Mouse (Mus musculus) thymus, adult 2 months (tissue): ENCODE results near the gene Fam118a. TPM values are rescaled to one million over a fixed set of nuclear protein-coding genes. Genes with fewer than 3 reads are reported as not detected.
"Not testable (repeated sequence)": the region's sequence is repeated elsewhere in the genome, so short reads cannot be mapped to it uniquely, and the experiment has no call there.

ENCODE experiments used
- DNase-seq: peaks from one replicate; pipeline ENCODE4 v3.0.0; 2021
- H3K27ac ChIP-seq: fragments of 200-500 bp; 2 replicates; pipeline ENCODE4 v1.5.1; 2012; ENCODE audit warnings: low read length, control low read depth; ENCODE audit not compliant: control insufficient read depth, insufficient read depth
- H3K27me3 ChIP-seq: fragments of 200-500 bp; 2 replicates; pipeline ENCODE4 v1.6.1; 2012; ENCODE audit warnings: mild to moderate bottlenecking, low read length, moderate library complexity, mixed read lengths; ENCODE audit not compliant: control insufficient read depth, insufficient read depth
- H3K36me3 ChIP-seq: fragments of 200-500 bp; 2 replicates; pipeline ENCODE4 v1.6.1; 2012; ENCODE audit warnings: mild to moderate bottlenecking, low read length, moderate library complexity; ENCODE audit not compliant: control insufficient read depth, insufficient read depth
- H3K4me1 ChIP-seq: fragments of 200-500 bp; replicated peaks from 2 replicates; pipeline ENCODE4 v1.6.1; 2012; ENCODE audit warnings: low read length; ENCODE audit not compliant: control insufficient read depth, insufficient read depth
- H3K4me3 ChIP-seq: fragments of 200-500 bp; 2 replicates; pipeline ENCODE4 v1.5.1; 2012; ENCODE audit warnings: mild to moderate bottlenecking, low read length, control low read depth, moderate library complexity; ENCODE audit not compliant: control insufficient read depth, insufficient read depth
- CTCF ChIP-seq: fragments of 200-500 bp; IDR thresholded peaks from 2 replicates; pipeline ENCODE4 v1.5.1; 2012; ENCODE audit warnings: mild to moderate bottlenecking, control low read depth, low read length, moderate library complexity, borderline replicate concordance; ENCODE audit not compliant: control insufficient read depth, poor library complexity, insufficient read depth; ENCODE audit errors: extremely low read depth
- POLR2A ChIP-seq: fragments of 200-500 bp; IDR thresholded peaks from 2 replicates; pipeline ENCODE4 v1.6.1; 2012; ENCODE audit warnings: mild to moderate bottlenecking, low read length, control low read depth, moderate library complexity; ENCODE audit not compliant: control insufficient read depth, poor library complexity, insufficient read depth; ENCODE audit errors: extremely low read depth
- WGBS: fragments of 180-500 bp; shearing (Covaris S2); methylation state at CpG from one replicate; pipeline ENCODE4 v1.1.7; 2018; 5-methylcytosine and 5-hydroxymethylcytosine counted together
- polyA plus RNA-seq: library from polyadenylated mRNA; depleted of rRNA; stranded (reverse); fragments of >200 nt; gene quantifications from 2 replicates; pipeline ENCODE4 v1.2.3, GENCODE M21; 2012

Gene Fam118a
- polyA plus RNA-seq, 1 experiment: 6.8 TPM

GRCm38 (mm10) chr15:85012662-85013054 lies 16.1 kb upstream of the Fam118a start:
- Histone ChIP-seq H3K4me1 (no peaks in the 10 kb centered on the region), H3K27me3 (no peaks in the 10 kb centered on the region), H3K27ac (no peak overlapping the region), H3K4me3 (no peak overlapping the region), H3K36me3 (no peaks in the 10 kb centered on the region)
- no peak for DNase-seq
- TF ChIP-seq POLR2A (no peak), CTCF (no peak)
- 47% methylated on average over 2 of the region's 2 CpGs for WGBS

- 85% methylated on average over 11 of the region's 11 CpGs for WGBS
- no peak for TF ChIP-seq CTCF
- no peak for TF ChIP-seq POLR2A
- Histone ChIP-seq H3K27ac (no peak overlapping the region), H3K4me1 (no peaks in the 10 kb centered on the region), H3K27me3 (no peaks in the 10 kb centered on the region), H3K4me3 (no peak overlapping the region), H3K36me3 (no peaks in the 10 kb centered on the region)
- DNase-seq: no peak
Observed at GRCm38 (mm10) chr15:85015771-85016170, 13.0 kb upstream of the Fam118a start.

- H3K4me1 ChIP-seq: no peaks in the 10 kb centered on the region
- WGBS: 19% methylated on average over 21 of the region's 21 CpGs
Observed at GRCm38 (mm10) chr15:85016951-85017664, 11.6 kb upstream of the Fam118a start, which contains the start of gene Upk3a. Gene Upk3a, plus strand, starts transcription at chr15:85017141.

GRCm38 (mm10) chr15:85022211-85022610 lies 6.5 kb upstream of the Fam118a start:
- TF ChIP-seq CTCF (no peak), POLR2A (no peak)
- no peaks in the 10 kb centered on the region for H3K36me3 ChIP-seq
- WGBS: 66% methylated on average over 4 of the region's 4 CpGs
- no peak for DNase-seq
- H3K4me3 ChIP-seq: no peak overlapping the region
- no peaks in the 10 kb centered on the region for H3K27me3 ChIP-seq
- H3K4me1 ChIP-seq: no peaks in the 10 kb centered on the region
- no peak overlapping the region for H3K27ac ChIP-seq

More at GRCm38 (mm10) chr15:85016951-85017664, 11.6 kb upstream of the Fam118a start, which contains the start of gene Upk3a:
- peak; percentile 30 for DNase-seq
- no peak within 1 kb of the TSS for H3K4me3 ChIP-seq
- no peaks in the 10 kb centered on the region for H3K36me3 ChIP-seq
- H3K27me3 ChIP-seq: no peaks in the 10 kb centered on the region
- TF ChIP-seq POLR2A (no peak), CTCF (no peak)
- no peak within 1 kb of the TSS for H3K27ac ChIP-seq

- Histone ChIP-seq H3K4me3 (no peak overlapping the region), H3K4me1 (no peaks in the 10 kb centered on the region), H3K27me3 (no peaks in the 10 kb centered on the region), H3K27ac (no peak overlapping the region), H3K36me3 (no peaks in the 10 kb centered on the region)
- WGBS: 78% methylated on average over 4 of the region's 4 CpGs
- no peak for DNase-seq
- TF ChIP-seq CTCF (no peak), POLR2A (no peak)
Observed at GRCm38 (mm10) chr15:85026197-85026596, 2.6 kb upstream of the Fam118a start.

GRCm38 (mm10) chr15:85027740-85028139 lies 1.0 kb upstream of the Fam118a start:
- 56% methylated on average over 4 of the region's 4 CpGs for WGBS
- H3K27ac ChIP-seq: no peak overlapping the region
- TF ChIP-seq CTCF (no peak), POLR2A (no peak)

GRCm38 (mm10) chr15:85030643-85031042 lies 1.9 kb downstream of the Fam118a start:
- 88% methylated on average over 1 of the region's 1 CpGs for WGBS
- DNase-seq, H3K4me3 ChIP-seq, H3K27ac ChIP-seq, H3K36me3 ChIP-seq, H3K27me3 ChIP-seq, H3K4me1 ChIP-seq: not testable (repeated sequence)

More at GRCm38 (mm10) chr15:85027740-85028139, 1.0 kb upstream of the Fam118a start:
- H3K36me3 ChIP-seq: no peaks in the 10 kb centered on the region
- no peak overlapping the region for H3K4me3 ChIP-seq
- no peaks in the 10 kb centered on the region for H3K27me3 ChIP-seq
- no peaks in the 10 kb centered on the region for H3K4me1 ChIP-seq
- DNase-seq: no peak
